Mouse (Mus musculus) embryonic facial prominence, embryonic 10.5 days (tissue): Measurements from ENCODE around the gene Cbr3. TPM values are rescaled to one million over a fixed set of nuclear protein-coding genes. Genes with fewer than 3 reads are reported as not detected.
A peak's percentile ranks its signal among the peaks of the same experiment; 100 is the strongest.
"Not testable (repeated sequence)": the region's sequence is repeated elsewhere in the genome, so short reads cannot be mapped to it uniquely, and the experiment has no call there.

Experiments
- DNase-seq: peaks from one replicate; pipeline ENCODE4 v3.0.0-alpha.2; 2017; ENCODE audit warnings: low spot score
- H3K27ac ChIP-seq: fragments of 300-500 bp; sonication (generic); replicated peaks from 2 replicates; pipeline ENCODE4 v1.5.1; 2016; ENCODE audit warnings: mild to moderate bottlenecking
- H3K27me3 ChIP-seq: fragments of 300-500 bp; sonication (generic); replicated peaks from 2 replicates; pipeline ENCODE4 v1.6.1; 2016; ENCODE audit warnings: low read depth, mild to moderate bottlenecking; ENCODE audit not compliant: poor library complexity, severe bottlenecking
- H3K36me3 ChIP-seq: fragments of 300-500 bp; sonication (generic); replicated peaks from 2 replicates; pipeline ENCODE4 v1.6.1; 2016; ENCODE audit warnings: mild to moderate bottlenecking, moderate library complexity
- H3K4me1 ChIP-seq: fragments of 300-500 bp; sonication (generic); 2 replicates; pipeline ENCODE4 v1.6.1; 2016
- H3K4me3 ChIP-seq: fragments of 300-500 bp; sonication (generic); 2 replicates; pipeline ENCODE4 v1.5.1; 2016; ENCODE audit warnings: mild to moderate bottlenecking, moderate library complexity
- H3K9me3 ChIP-seq: fragments of 300-500 bp; sonication (generic); 2 replicates; pipeline ENCODE4 v1.6.1; 2016; ENCODE audit warnings: mild to moderate bottlenecking
- WGBS: fragments of 180-500 bp; shearing (Covaris S2); methylation state at CpG from one replicate; pipeline ENCODE4 v1.1.7; 2016; 5-methylcytosine and 5-hydroxymethylcytosine counted together
- polyA plus RNA-seq: library from polyadenylated mRNA; unstranded; fragments of >200 nt; fragmentation: Nextera tagmentation; extraction: Ambion mirVana; gene quantifications from 2 replicates; pipeline ENCODE4 v1.2.1, GENCODE M21; 2016

Gene Cbr3
- polyA plus RNA-seq, result 0.62 and 0.64 TPM in 2 replicates

- DNase-seq, result peak; percentile 79
- H3K4me3 ChIP-seq, result peak within 1 kb of the TSS; percentile 61
- H3K9me3 ChIP-seq, result no peaks in the 10 kb centered on the region
- H3K27ac ChIP-seq, result peak within 1 kb of the TSS; percentile 35; the same call in 1 of the 2 replicates
- peaks cover 24% of the 10 kb centered on the region for H3K4me1 ChIP-seq
- under 1% methylated on average over 63 of the region's 63 CpGs for WGBS
- H3K36me3 ChIP-seq, result no peaks in the 10 kb centered on the region
- H3K27me3 ChIP-seq, result peaks cover 74% of the 10 kb centered on the region
Measured at GRCm38 (mm10) chr16:93682689-93683507, at the start of gene Cbr3. Gene Cbr3, plus strand, starts transcription at chr16:93683215.

GRCm38 (mm10) chr16:93644006-93644405 is 39.0 kb upstream of the Cbr3 start:
- no peaks in the 10 kb centered on the region for H3K27me3 ChIP-seq
- no peak overlapping the region for H3K4me3 ChIP-seq
- no peaks in the 10 kb centered on the region for H3K9me3 ChIP-seq
- no peaks in the 10 kb centered on the region for H3K36me3 ChIP-seq
- no peaks in the 10 kb centered on the region for H3K4me1 ChIP-seq
- 73% methylated on average over 4 of the region's 4 CpGs for WGBS
- no peak for DNase-seq
- no peak overlapping the region for H3K27ac ChIP-seq

GRCm38 (mm10) chr16:93648441-93649183 is 34.4 kb upstream of the Cbr3 start:
- Histone ChIP-seq H3K4me1 (no peaks in the 10 kb centered on the region), H3K4me3 (no peak overlapping the region), H3K9me3 (no peaks in the 10 kb centered on the region), H3K27ac (no peak overlapping the region), H3K27me3 (no peaks in the 10 kb centered on the region), H3K36me3 (no peaks in the 10 kb centered on the region)
- WGBS, result 81% methylated on average over 5 of the region's 5 CpGs
- DNase-seq, result no peak

- no peaks in the 10 kb centered on the region for H3K36me3 ChIP-seq
- H3K9me3 ChIP-seq, result peaks cover 23% of the 10 kb centered on the region
- H3K4me3 ChIP-seq, result no peak overlapping the region
- H3K27ac ChIP-seq, result no peak overlapping the region
- no peaks in the 10 kb centered on the region for H3K27me3 ChIP-seq
- no peak for DNase-seq
- no peaks in the 10 kb centered on the region for H3K4me1 ChIP-seq
Measured at GRCm38 (mm10) chr16:93667976-93668375, 15.0 kb upstream of the Cbr3 start.

GRCm38 (mm10) chr16:93669521-93669920 is 13.5 kb upstream of the Cbr3 start:
- no peak for DNase-seq
- Histone ChIP-seq H3K4me3 (no peak overlapping the region), H3K27me3 (no peaks in the 10 kb centered on the region), H3K27ac (no peak overlapping the region), H3K4me1 (no peaks in the 10 kb centered on the region), H3K36me3 (no peaks in the 10 kb centered on the region), H3K9me3 (peaks cover 17% of the 10 kb centered on the region)

GRCm38 (mm10) chr16:93670466-93670865 is 12.5 kb upstream of the Cbr3 start:
- not testable (repeated sequence) for H3K27me3 ChIP-seq, H3K4me1 ChIP-seq, H3K4me3 ChIP-seq, H3K36me3 ChIP-seq, DNase-seq, H3K27ac ChIP-seq
- peaks cover 17% of the 10 kb centered on the region for H3K9me3 ChIP-seq
- 43% methylated on average over 4 of the region's 4 CpGs for WGBS

GRCm38 (mm10) chr16:93671064-93671463 is 12.0 kb upstream of the Cbr3 start:
- no peak for DNase-seq
- WGBS, result 88% methylated on average over 5 of the region's 5 CpGs
- H3K36me3 ChIP-seq, result no peaks in the 10 kb centered on the region
- H3K27ac ChIP-seq, result no peak overlapping the region
- peaks cover 17% of the 10 kb centered on the region for H3K9me3 ChIP-seq
- no peaks in the 10 kb centered on the region for H3K4me1 ChIP-seq
- H3K4me3 ChIP-seq, result no peak overlapping the region
- no peaks in the 10 kb centered on the region for H3K27me3 ChIP-seq

- DNase-seq, result no peak
- Histone ChIP-seq H3K27ac (no peak overlapping the region), H3K4me3 (no peak overlapping the region), H3K27me3 (peaks cover 27% of the 10 kb centered on the region), H3K9me3 (peaks cover 6% of the 10 kb centered on the region; the same call in 1 of the 2 replicates), H3K36me3 (no peaks in the 10 kb centered on the region), H3K4me1 (no peaks in the 10 kb centered on the region)
- WGBS, result 83% methylated on average over 5 of the region's 5 CpGs
Measured at GRCm38 (mm10) chr16:93676376-93676775, 6.6 kb upstream of the Cbr3 start.

GRCm38 (mm10) chr16:93678206-93678605 is 4.8 kb upstream of the Cbr3 start:
- no peaks in the 10 kb centered on the region for H3K36me3 ChIP-seq
- no peak overlapping the region for H3K27ac ChIP-seq
- peaks cover 13% of the 10 kb centered on the region for H3K4me1 ChIP-seq
- WGBS, result 83% methylated on average over 4 of the region's 4 CpGs
- no peak overlapping the region for H3K4me3 ChIP-seq
- no peak for DNase-seq
- peaks cover 6% of the 10 kb centered on the region; the same call in 1 of the 2 replicates for H3K9me3 ChIP-seq
- peaks cover 46% of the 10 kb centered on the region for H3K27me3 ChIP-seq

- no peak for DNase-seq
- no peak overlapping the region for H3K27ac ChIP-seq
- WGBS, result 58% methylated on average over 9 of the region's 9 CpGs
Measured at GRCm38 (mm10) chr16:93679165-93679564, 3.9 kb upstream of the Cbr3 start.

GRCm38 (mm10) chr16:93682156-93682688 is 793 bp upstream of the Cbr3 start:
- Histone ChIP-seq H3K4me1 (peaks cover 24% of the 10 kb centered on the region), H3K27me3 (peaks cover 74% of the 10 kb centered on the region), H3K27ac (no peak overlapping the region), H3K9me3 (peaks cover 3% of the 10 kb centered on the region; the same call in 1 of the 2 replicates), H3K4me3 (peak overlapping the region; percentile 61), H3K36me3 (no peaks in the 10 kb centered on the region)
- WGBS, result 26% methylated on average over 13 of the region's 13 CpGs
- DNase-seq, result no peak

More at GRCm38 (mm10) chr16:93679165-93679564, 3.9 kb upstream of the Cbr3 start:
- Histone ChIP-seq H3K36me3 (no peaks in the 10 kb centered on the region), H3K9me3 (peaks cover 6% of the 10 kb centered on the region; the same call in 1 of the 2 replicates), H3K4me1 (peaks cover 22% of the 10 kb centered on the region), H3K27me3 (peaks cover 55% of the 10 kb centered on the region), H3K4me3 (no peak overlapping the region)

- peaks cover 24% of the 10 kb centered on the region for H3K4me1 ChIP-seq
- H3K27me3 ChIP-seq, result peaks cover 68% of the 10 kb centered on the region
- H3K27ac ChIP-seq, result peak overlapping the region; percentile 35; the same call in 1 of the 2 replicates
- DNase-seq, result peak; percentile 51
- H3K4me3 ChIP-seq, result peak overlapping the region; percentile 61
- H3K9me3 ChIP-seq, result no peaks in the 10 kb centered on the region
- H3K36me3 ChIP-seq, result no peaks in the 10 kb centered on the region
- under 1% methylated on average over 53 of the region's 53 CpGs for WGBS
Measured at GRCm38 (mm10) chr16:93683508-93684236, 657 bp downstream of the Cbr3 start.
